Mouse (Mus musculus): Measurements from ENCODE around the gene Olfr688. TPM values are rescaled to one million over a fixed set of nuclear protein-coding genes. Genes with fewer than 3 reads are reported as not detected.

The Olfr688 gene
- polyA plus RNA-seq (2012; rRNA removed): not detected in 2 replicates

GRCm38 (mm10) chr7:105287795-105288194, at the start of gene Olfr688:
Gene Olfr688 (plus strand): TSS chr7:105288095.

GRCm38 (mm10) chr7:105310865-105311264, 23.0 kb downstream of the Olfr688 start, which contains the start of gene Olfr689:
Gene Olfr689 (plus strand): TSS chr7:105311165.

DNA sequence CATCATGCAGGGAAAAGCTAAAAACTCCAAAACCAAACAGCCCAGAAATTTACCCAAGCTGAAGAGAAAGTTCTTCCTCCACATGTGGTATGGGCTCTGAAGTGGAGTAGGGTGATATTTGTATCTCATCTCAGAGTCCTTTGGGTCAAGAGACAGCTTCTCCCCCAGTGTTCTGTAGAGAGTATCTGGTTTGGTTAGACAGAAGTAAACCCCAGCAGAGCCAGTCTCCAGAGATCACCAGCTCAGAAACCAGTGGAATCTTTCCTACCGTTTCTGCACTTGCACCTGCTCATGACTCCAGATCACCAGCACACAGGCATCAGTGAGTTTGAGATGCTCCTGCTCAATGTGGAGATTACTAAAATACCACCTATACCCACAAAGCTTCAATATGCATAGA, 46.1 kb downstream of the Olfr688 start, which contains the start of gene Olfr690:
Olfr690 (minus strand) TSS at position 101 of the 400 bp plus-strand sequence.

Other genes with a start within 250 kb of the Olfr688 start
- gene Olfr677, start 236.7 kb upstream of the Olfr688 start, polyA plus RNA-seq (2012; rRNA removed): not detected in 2 replicates
- gene Olfr678, start 223.6 kb upstream of the Olfr688 start, polyA plus RNA-seq (2012; rRNA removed): not detected in 2 replicates
- gene Olfr679, start 206.9 kb upstream of the Olfr688 start, polyA plus RNA-seq (2012; rRNA removed): not detected in 2 replicates
- not detected in 2 replicates for gene Olfr680-ps1, start 195.3 kb upstream of the Olfr688 start, polyA plus RNA-seq (2012; rRNA removed)
- gene Olfr681, start 171.3 kb upstream of the Olfr688 start, polyA plus RNA-seq (2012; rRNA removed): not detected in 2 replicates
- gene Olfr683, start 141.1 kb upstream of the Olfr688 start, polyA plus RNA-seq (2012; rRNA removed): not detected in 2 replicates
- gene Olfr684, start 124.4 kb upstream of the Olfr688 start, polyA plus RNA-seq (2012; rRNA removed): not detected in 2 replicates
- gene Olfr685, start 102.1 kb upstream of the Olfr688 start, polyA plus RNA-seq (2012; rRNA removed): not detected in 2 replicates
- gene Olfr686, start 80.6 kb upstream of the Olfr688 start, polyA plus RNA-seq (2012; rRNA removed): not detected in 2 replicates
- not detected in 2 replicates for gene Olfr689, start 23.1 kb downstream of the Olfr688 start, polyA plus RNA-seq (2012; rRNA removed)
- 0.16 and 0.17 TPM in 2 replicates for gene Olfr690, start 46.0 kb downstream of the Olfr688 start, polyA plus RNA-seq (2012; rRNA removed)
- 0.14 and 0.17 TPM in 2 replicates for gene Olfr691, start 54.2 kb downstream of the Olfr688 start, polyA plus RNA-seq (2012; rRNA removed)
- gene Olfr692, start 80.1 kb downstream of the Olfr688 start, polyA plus RNA-seq (2012; rRNA removed): not detected in 2 replicates
- gene Gm5901, start 86.9 kb downstream of the Olfr688 start, polyA plus RNA-seq (2012; rRNA removed): 0.05 TPM in 1 of 2 replicates, not detected in the other
- 36.0 and 37.7 TPM in 2 replicates for gene Fam160a2, start 112.0 kb downstream of the Olfr688 start, polyA plus RNA-seq (2012; rRNA removed)
- gene Cnga4, start 116.5 kb downstream of the Olfr688 start, polyA plus RNA-seq (2012; rRNA removed): 0.18 and 0.34 TPM in 2 replicates
- gene Cckbr, start 137.6 kb downstream of the Olfr688 start, polyA plus RNA-seq (2012; rRNA removed): 1.7 and 1.9 TPM in 2 replicates
- 22.6 and 32.7 TPM in 2 replicates for gene Cavin3, start 194.2 kb downstream of the Olfr688 start, polyA plus RNA-seq (2012; rRNA removed)